Mouse (Mus musculus) embryonic fibroblast, embryonic 13.5 days (primary cell): Measurements from ENCODE around the gene 4930415O20Rik.

Source experiments
- CTCF ChIP-seq: IDR thresholded peaks from 2 replicates; pipeline ENCODE4 v1.5.1; 2011; ENCODE audit warnings: mild to moderate bottlenecking, control low read depth, low read length, moderate library complexity, borderline replicate concordance; ENCODE audit not compliant: insufficient read depth
- POLR2A ChIP-seq: IDR thresholded peaks from 2 replicates; pipeline ENCODE4 v1.6.1; 2011; ENCODE audit warnings: low read depth, mild to moderate bottlenecking, control low read depth, low read length, moderate library complexity

GRCm38 (mm10) chr15:98543341-98543740 lies 27.5 kb upstream of the 4930415O20Rik start:
- TF ChIP-seq CTCF (no peak), POLR2A (no peak)
